Mouse (Mus musculus) embryonic fibroblast, embryonic 13.5 days (primary cell): ENCODE data around the gene Slc26a5. TPM values are rescaled to one million over a fixed set of nuclear protein-coding genes. Genes with fewer than 3 reads are reported as not detected.

Source experiments
- H3K27ac ChIP-seq: 2 replicates; pipeline ENCODE4 v1.5.1; 2012; ENCODE audit warnings: low read length, control low read depth, inconsistent platforms; ENCODE audit not compliant: insufficient read depth
- H3K4me1 ChIP-seq: 2 replicates; pipeline ENCODE4 v1.6.1; 2011; ENCODE audit warnings: low read length; ENCODE audit not compliant: control insufficient read depth, insufficient read depth
- H3K4me3 ChIP-seq: 2 replicates; pipeline ENCODE4 v1.5.1; 2011; ENCODE audit warnings: mild to moderate bottlenecking, control low read depth, low read length; ENCODE audit not compliant: insufficient read depth
- CTCF ChIP-seq: IDR thresholded peaks from 2 replicates; pipeline ENCODE4 v1.5.1; 2011; ENCODE audit warnings: mild to moderate bottlenecking, control low read depth, low read length, moderate library complexity, borderline replicate concordance; ENCODE audit not compliant: insufficient read depth
- POLR2A ChIP-seq: IDR thresholded peaks from 2 replicates; pipeline ENCODE4 v1.6.1; 2011; ENCODE audit warnings: low read depth, mild to moderate bottlenecking, control low read depth, low read length, moderate library complexity
- polyA plus RNA-seq: library from polyadenylated mRNA; stranded (reverse); fragments of >200 nt; gene quantifications from 2 replicates; pipeline ENCODE4 v1.2.4, GENCODE M21; 2011; ENCODE audit warnings: low read depth; ENCODE audit not compliant: missing spikeins, insufficient read length

The Slc26a5 gene
- polyA plus RNA-seq, 1 experiment = not detected

GRCm38 (mm10) chr5:21813994-21814393 lies 51.4 kb downstream of the Slc26a5 start:
- H3K4me3 ChIP-seq = no peak overlapping the region
- no peaks in the 10 kb centered on the region for H3K4me1 ChIP-seq
- H3K27ac ChIP-seq = no peak overlapping the region
- TF ChIP-seq CTCF = peak; percentile 33; the same call in 1 of the 2 replicates
- TF ChIP-seq POLR2A = no peak

- Histone ChIP-seq H3K4me1 (no peaks in the 10 kb centered on the region), H3K4me3 (no peak overlapping the region), H3K27ac (no peak overlapping the region)
- TF ChIP-seq CTCF = no peak
- TF ChIP-seq POLR2A = no peak
Observed at GRCm38 (mm10) chr5:21810924-21811323, 54.5 kb downstream of the Slc26a5 start.

- Histone ChIP-seq H3K4me1 (no peaks in the 10 kb centered on the region), H3K27ac (no peak overlapping the region), H3K4me3 (no peak overlapping the region)
- TF ChIP-seq POLR2A = no peak
- TF ChIP-seq CTCF = no peak
Observed at GRCm38 (mm10) chr5:21804837-21805236, 60.6 kb downstream of the Slc26a5 start.

- no peak overlapping the region for H3K27ac ChIP-seq
- TF ChIP-seq POLR2A (no peak), CTCF (no peak)
Observed at GRCm38 (mm10) chr5:21803691-21804188, 61.7 kb downstream of the Slc26a5 start.

GRCm38 (mm10) chr5:21802907-21803306 lies 62.5 kb downstream of the Slc26a5 start:
- Histone ChIP-seq H3K27ac (no peak overlapping the region), H3K4me3 (no peak overlapping the region), H3K4me1 (no peaks in the 10 kb centered on the region)
- TF ChIP-seq CTCF (no peak), POLR2A (no peak)

More at GRCm38 (mm10) chr5:21803691-21804188, 61.7 kb downstream of the Slc26a5 start:
- Histone ChIP-seq H3K4me1 (no peaks in the 10 kb centered on the region), H3K4me3 (no peak overlapping the region)

- H3K4me3 ChIP-seq = no peak overlapping the region
- peaks cover 3% of the 10 kb centered on the region; the same call in 1 of the 2 replicates for H3K4me1 ChIP-seq
- TF ChIP-seq CTCF (no peak), POLR2A (no peak)
- H3K27ac ChIP-seq = no peak overlapping the region
Observed at GRCm38 (mm10) chr5:21792166-21792565, 73.2 kb downstream of the Slc26a5 start.

- H3K4me3 ChIP-seq = no peak overlapping the region
- no peak overlapping the region for H3K27ac ChIP-seq
- no peak for TF ChIP-seq POLR2A
- TF ChIP-seq CTCF = no peak
- H3K4me1 ChIP-seq = peaks cover 3% of the 10 kb centered on the region; the same call in 1 of the 2 replicates
Observed at GRCm38 (mm10) chr5:21789061-21789460, 76.3 kb downstream of the Slc26a5 start.

GRCm38 (mm10) chr5:21787186-21788105 lies 78.0 kb downstream of the Slc26a5 start:
- Histone ChIP-seq H3K4me3 (peak overlapping the region; percentile 99), H3K27ac (peak overlapping the region; percentile 74; the same call in 1 of the 2 replicates), H3K4me1 (peaks cover 3% of the 10 kb centered on the region; the same call in 1 of the 2 replicates)
- no peak for TF ChIP-seq CTCF
- TF ChIP-seq POLR2A = no peak

GRCm38 (mm10) chr5:21786258-21787185 lies 78.9 kb downstream of the Slc26a5 start:
- H3K4me1 ChIP-seq = peaks cover 3% of the 10 kb centered on the region; the same call in 1 of the 2 replicates
- TF ChIP-seq POLR2A (peak; percentile 76), CTCF (no peak)
- peak overlapping the region; percentile 99 for H3K4me3 ChIP-seq
- peak overlapping the region; percentile 76 for H3K27ac ChIP-seq
